Mouse (Mus musculus) stomach, embryonic 16.5 days (tissue): ENCODE results near the gene Wipf3. TPM values are rescaled to one million over a fixed set of nuclear protein-coding genes. Genes with fewer than 3 reads are reported as not detected.

Source experiments
- ATAC-seq: fragments of 200-750 bp; cut with Nextera tagmentation; 2 replicates; pipeline ENCODE4 v1.8.0; 2017; ENCODE audit warnings: moderate number of reproducible peaks, moderate TSS enrichment; ENCODE audit not compliant: insufficient read depth, low FRiP score
- H3K27ac ChIP-seq: fragments of 300-500 bp; sonication (generic); 2 replicates; pipeline ENCODE4 v1.5.1; 2014; ENCODE audit warnings: low read length
- H3K27me3 ChIP-seq: fragments of 300-500 bp; sonication (generic); 2 replicates; pipeline ENCODE4 v1.6.1; 2014; ENCODE audit warnings: low read length, control low read depth, mixed read lengths; ENCODE audit not compliant: control insufficient read depth, insufficient read depth
- H3K36me3 ChIP-seq: fragments of 300-500 bp; sonication (generic); 2 replicates; pipeline ENCODE4 v1.6.1; 2014; ENCODE audit warnings: low read length; ENCODE audit not compliant: control insufficient read depth, insufficient read depth
- H3K4me1 ChIP-seq: fragments of 300-500 bp; sonication (generic); 2 replicates; pipeline ENCODE4 v1.6.1; 2014; ENCODE audit warnings: low read length, control low read depth, mixed read lengths; ENCODE audit not compliant: control insufficient read depth, insufficient read depth
- H3K4me2 ChIP-seq: fragments of 300-500 bp; sonication (generic); 2 replicates; pipeline ENCODE4 v1.6.1; 2014; ENCODE audit warnings: low read depth, low read length, mixed read lengths
- H3K4me3 ChIP-seq: fragments of 300-500 bp; sonication (generic); replicated peaks from 2 replicates; pipeline ENCODE4 v1.5.1; 2014; ENCODE audit warnings: mild to moderate bottlenecking, low read length
- H3K9ac ChIP-seq: fragments of 300-500 bp; sonication (generic); 2 replicates; pipeline ENCODE4 v1.6.1; 2014; ENCODE audit warnings: low read length
- H3K9me3 ChIP-seq: fragments of 300-500 bp; sonication (generic); replicated peaks from 2 replicates; pipeline ENCODE4 v1.6.1; 2016; ENCODE audit warnings: low read length, control low read depth; ENCODE audit not compliant: control insufficient read depth
- WGBS: fragments of 180-500 bp; shearing (Covaris S2); extraction: QIAGEN DNeasy Blood & Tissue Kit; methylation state at CpG from one replicate; pipeline ENCODE4 v1.1.7; 2014; 5-methylcytosine and 5-hydroxymethylcytosine counted together
- polyA plus RNA-seq: library from polyadenylated mRNA; unstranded; fragments of >200 nt; fragmentation: Nextera tagmentation; extraction: Ambion mirVana; gene quantifications from 2 replicates; pipeline ENCODE4 v1.2.1, GENCODE M21; 2015

Gene Wipf3
- polyA plus RNA-seq, 1 experiment from 2014 or later, result 1.0 TPM

DNA sequence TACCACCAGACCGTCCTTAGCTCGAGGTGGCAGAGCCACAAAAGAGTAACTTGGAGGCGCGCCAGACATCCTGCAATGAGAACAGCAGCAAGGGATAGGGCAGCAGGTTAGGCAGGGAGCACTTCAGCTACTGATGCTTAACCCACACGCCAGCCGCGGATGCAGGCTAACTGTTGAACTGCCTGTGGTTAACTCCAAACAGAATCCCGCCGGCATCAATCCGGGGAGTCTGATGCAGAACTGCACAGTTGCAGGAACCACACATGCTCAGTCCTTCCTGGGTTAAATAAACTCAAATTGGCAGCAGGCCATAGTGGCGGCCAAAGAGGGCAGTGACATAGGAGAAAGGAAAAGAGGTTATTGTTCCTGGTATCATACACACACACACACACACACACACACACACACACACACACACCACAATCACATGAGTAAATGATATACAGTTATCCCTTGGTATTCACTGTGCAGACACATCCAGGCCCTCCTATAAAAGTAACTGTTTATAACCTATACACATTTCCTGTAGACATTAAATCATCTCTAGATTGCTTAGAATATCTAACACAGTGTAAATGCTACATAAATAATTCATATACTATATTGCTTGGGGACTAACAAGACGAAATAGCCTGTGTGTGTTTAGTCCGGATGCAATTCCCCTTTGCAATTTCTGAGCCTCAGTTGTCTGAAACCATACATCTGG, 119.1 kb downstream of the Wipf3 start:
- WGBS, result 48% methylated on average over 13 of the region's 13 CpGs
- no peak overlapping the region for H3K4me2 ChIP-seq
- no peaks in the 10 kb centered on the region for H3K27me3 ChIP-seq
- 0 out of 2 replicates have a peak, but pooled peaks cover 3% of the 10 kb centered on the region for H3K4me1 ChIP-seq
- no peak overlapping the region for H3K9ac ChIP-seq
- H3K36me3 ChIP-seq, result no peaks in the 10 kb centered on the region
- no peak for ATAC-seq
- no peaks in the 10 kb centered on the region; the same call in 1 of the 2 replicates for H3K9me3 ChIP-seq
- H3K4me3 ChIP-seq, result no peak overlapping the region
- H3K27ac ChIP-seq, result no peak overlapping the region

GRCm38 (mm10) chr6:54549311-54549710, 119.9 kb downstream of the Wipf3 start:
- 0 out of 2 replicates have a peak, but pooled peaks cover 3% of the 10 kb centered on the region for H3K4me1 ChIP-seq
- H3K4me2 ChIP-seq, result no peak overlapping the region
- no peak overlapping the region for H3K9ac ChIP-seq
- ATAC-seq, result no peak
- no peak overlapping the region for H3K27ac ChIP-seq
- H3K36me3 ChIP-seq, result no peaks in the 10 kb centered on the region
- no peaks in the 10 kb centered on the region for H3K27me3 ChIP-seq
- no peak overlapping the region for H3K4me3 ChIP-seq
- no peaks in the 10 kb centered on the region for H3K9me3 ChIP-seq
- 70% methylated on average over 4 of the region's 4 CpGs for WGBS

DNA sequence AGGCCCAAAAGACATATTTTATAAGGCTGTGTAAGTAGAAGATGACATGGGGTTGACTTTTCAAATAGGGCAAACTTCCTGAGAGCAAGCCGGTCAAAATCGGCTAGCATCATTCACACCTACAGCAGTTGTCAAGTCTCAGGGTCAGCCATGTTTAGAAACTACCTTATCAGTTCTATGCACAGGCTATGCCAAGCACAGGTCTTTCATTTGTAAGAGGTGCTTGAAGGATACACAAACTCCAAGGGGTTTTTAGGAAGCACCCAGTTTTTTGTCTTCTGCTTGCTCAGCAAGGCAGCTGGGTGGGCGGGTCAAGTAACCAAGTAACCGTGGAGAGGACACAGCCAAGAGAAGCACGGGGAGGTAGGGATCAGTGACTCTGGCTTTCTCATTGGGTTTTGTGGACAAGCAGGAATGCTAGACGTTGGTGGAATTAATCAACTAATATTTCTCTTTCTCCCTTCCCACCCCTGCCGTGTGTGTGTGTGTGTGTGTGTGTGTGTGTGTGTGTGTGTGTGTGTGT, 121.5 kb downstream of the Wipf3 start:
- 0 out of 2 replicates have a peak, but pooled peaks cover 3% of the 10 kb centered on the region for H3K4me1 ChIP-seq
- WGBS, result 53% methylated on average over 7 of the region's 7 CpGs
- H3K36me3 ChIP-seq, result no peaks in the 10 kb centered on the region
- H3K9ac ChIP-seq, result no peak overlapping the region
- H3K27ac ChIP-seq, result no peak overlapping the region
- H3K4me2 ChIP-seq, result no peak overlapping the region
- no peaks in the 10 kb centered on the region for H3K9me3 ChIP-seq
- no peak overlapping the region for H3K4me3 ChIP-seq
- ATAC-seq, result no peak
- H3K27me3 ChIP-seq, result no peaks in the 10 kb centered on the region

GRCm38 (mm10) chr6:54552721-54553413, 123.5 kb downstream of the Wipf3 start:
- no peaks in the 10 kb centered on the region for H3K27me3 ChIP-seq
- no peak overlapping the region for H3K4me3 ChIP-seq
- 84% methylated on average over 9 of the region's 9 CpGs for WGBS
- H3K27ac ChIP-seq, result no peak overlapping the region
- no peaks in the 10 kb centered on the region for H3K9me3 ChIP-seq
- H3K4me1 ChIP-seq, result 0 out of 2 replicates have a peak, but pooled peaks cover 3% of the 10 kb centered on the region
- no peak overlapping the region for H3K9ac ChIP-seq
- no peak overlapping the region for H3K4me2 ChIP-seq
- H3K36me3 ChIP-seq, result no peaks in the 10 kb centered on the region
- ATAC-seq, result no peak

Other genes with a start within 250 kb of the Wipf3 start
- gene Prr15, start 103.8 kb upstream of the Wipf3 start, polyA plus RNA-seq, result 8.7 and 8.8 TPM in 2 replicates
- gene Scrn1, start 136.9 kb downstream of the Wipf3 start, polyA plus RNA-seq, result 6.9 and 8.3 TPM in 2 replicates
- 5.3 and 5.7 TPM in 2 replicates for gene Plekha8, start 165.5 kb downstream of the Wipf3 start, polyA plus RNA-seq
- 33.9 and 34.2 TPM in 2 replicates for gene Fkbp14, start 167.7 kb downstream of the Wipf3 start, polyA plus RNA-seq